Mouse (Mus musculus): ENCODE data around the gene Icam1.

DNA sequence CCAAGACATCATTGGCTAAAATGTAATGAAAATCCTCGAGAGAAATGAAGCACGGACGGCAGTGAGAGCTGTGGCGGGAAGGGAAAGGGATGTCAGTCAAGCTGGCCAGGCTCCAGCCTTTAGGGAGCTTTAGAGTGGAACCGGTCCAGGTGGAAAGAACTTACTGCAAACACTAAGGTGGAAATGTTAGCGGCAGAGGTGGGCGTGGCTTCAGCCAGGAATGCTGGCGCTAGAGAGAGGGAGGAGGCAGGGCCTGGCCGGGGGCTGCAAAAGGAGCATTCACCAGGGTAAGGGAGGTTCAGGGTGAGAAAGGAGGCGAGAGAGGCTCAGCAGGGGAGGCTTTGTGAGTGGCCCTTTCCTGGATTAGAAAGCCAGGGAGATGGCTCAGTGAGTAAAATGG, 24.9 kb upstream of the Icam1 start:
- TF ChIP-seq CTCF (IDR thresholded peaks at IDR 0.05; ENCODE audit: low read depth) (no peak), EP300 (IDR thresholded peaks at IDR 0.05; ENCODE audit: low read depth) (no peak)

All from heart, postnatal 0 days (tissue).